Comparison of ENCODE assay signal across 10 mouse cellular contexts in the genomic region with DNA sequence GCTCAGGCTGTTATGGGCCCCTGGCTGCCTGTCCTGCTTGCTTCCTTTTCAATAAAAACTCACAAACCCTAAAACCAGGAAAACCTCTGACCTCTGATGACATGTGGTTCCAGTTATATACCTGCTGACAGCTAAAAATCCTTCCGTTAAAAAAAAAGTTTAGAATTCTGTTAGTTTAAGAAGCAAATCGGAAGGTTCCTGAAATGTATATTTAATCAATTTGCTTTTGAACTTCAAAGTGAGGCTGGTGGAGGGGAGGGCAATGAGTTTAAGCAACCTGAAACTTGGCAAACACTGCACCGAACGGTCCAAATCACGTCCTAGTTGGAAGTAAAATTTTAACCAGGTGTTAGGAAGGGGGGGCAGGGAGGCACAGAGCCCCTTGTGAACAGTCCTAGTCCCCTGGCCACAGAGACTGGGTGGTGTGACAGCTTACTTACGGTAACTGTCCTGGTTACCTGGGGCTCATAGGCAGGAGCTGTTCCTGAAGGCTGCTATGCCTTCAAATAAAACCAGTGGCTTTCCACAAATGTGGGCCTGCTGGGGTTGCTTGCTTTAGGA. TPM values are rescaled to one million over a fixed set of nuclear protein-coding genes. Genes with fewer than 3 reads are reported as not detected.
A peak's percentile ranks its signal among the peaks of the same experiment; 100 is the strongest.
DNase-seq lines count a peak whose midpoint lies in the region; ATAC-seq and TF ChIP-seq lines count a peak whose summit lies in the region.
"Had no signal": no experiment of that assay in that cellular context is flagged by ENCODE, and none has a peak within 500 bp of the region (broad histone marks: within the 10 kb centered on the region; RNA-seq: fewer than 3 reads in every experiment).

No protein-coding gene starts in this region.

- H3K27me3 ChIP-seq in heart, embryonic 16.5 days (ENCODE audit: control insufficient read depth, insufficient read depth, low read length) = no peaks in the 10 kb centered on the region
- no peaks in the 10 kb centered on the region for H3K27me3 ChIP-seq in heart, adult 2 months (ENCODE audit: control insufficient read depth, insufficient read depth, low read length)
- no peaks in the 10 kb centered on the region; the same call in 1 of the 2 replicates for H3K27me3 ChIP-seq in embryonic facial prominence, embryonic 13.5 days
- no peaks in the 10 kb centered on the region for H3K27me3 ChIP-seq in kidney, adult 2 months (replicated peaks; ENCODE audit: control insufficient read depth, insufficient read depth, low read length)
- no peaks in the 10 kb centered on the region for H3K27me3 ChIP-seq in liver, embryonic 13.5 days

- TF ChIP-seq POLR2A in heart, adult 2 months (IDR thresholded peaks at IDR 0.05; ENCODE audit: insufficient read depth, low read depth, low read length) = no peak
- no peak for TF ChIP-seq POLR2A in kidney, adult 2 months (IDR thresholded peaks at IDR 0.05; ENCODE audit: low read depth, low read length)

- H3K4me1 ChIP-seq in heart, embryonic 16.5 days (ENCODE audit: control insufficient read depth, insufficient read depth, low read length) = peaks cover 88% of the 10 kb centered on the region
- peaks cover 51% of the 10 kb centered on the region for H3K4me1 ChIP-seq in heart, adult 2 months (ENCODE audit: control insufficient read depth, insufficient read depth, low read length)
- H3K4me1 ChIP-seq in embryonic facial prominence, embryonic 13.5 days = peaks cover 86% of the 10 kb centered on the region
- H3K4me1 ChIP-seq in kidney, adult 2 months (ENCODE audit: control insufficient read depth, insufficient read depth, low read length) = peaks cover 89% of the 10 kb centered on the region
- H3K4me1 ChIP-seq in liver, embryonic 13.5 days (replicated peaks) = peaks cover 100% of the 10 kb centered on the region

- ATAC-seq in heart, embryonic 16.5 days (replicated peaks; ENCODE audit: extremely low read depth, insufficient read depth, low FRiP score) = no peak
- ATAC-seq in embryonic facial prominence, embryonic 13.5 days (ENCODE audit: insufficient number of reproducible peaks, insufficient read depth, low FRiP score, low TSS enrichment, low read depth) = no peak
- peak; percentile 15; the same call in 1 of the 2 replicates for ATAC-seq in liver, embryonic 13.5 days (ENCODE audit: low read depth)

- TF ChIP-seq CTCF in heart, adult 2 months (IDR thresholded peaks at IDR 0.05) = no peak
- TF ChIP-seq CTCF in kidney, adult 2 months (conservative IDR thresholded peaks at IDR 0.05; ENCODE audit: insufficient read depth, insufficient read length, low read depth, low read length) = no peak

- no peak for TF ChIP-seq EP300 in heart, adult 2 months (IDR thresholded peaks at IDR 0.05; ENCODE audit: insufficient read depth, low read depth, low read length)

- peak overlapping the region; percentile 96 for H3K27ac ChIP-seq in heart, embryonic 16.5 days (ENCODE audit: low read length)
- no peak overlapping the region; the same call in 1 of the 2 replicates for H3K27ac ChIP-seq in heart, adult 2 months
- H3K27ac ChIP-seq in embryonic facial prominence, embryonic 13.5 days = peak overlapping the region; percentile 72; the same call in 1 of the 2 replicates
- peak overlapping the region; percentile 72 for H3K27ac ChIP-seq in kidney, adult 2 months (ENCODE audit: insufficient read depth, low read depth, low read length)
- H3K27ac ChIP-seq in liver, embryonic 13.5 days = peak overlapping the region; percentile 81

- no peak overlapping the region for H3K4me3 ChIP-seq in heart, embryonic 16.5 days (ENCODE audit: low read length)
- no peak overlapping the region for H3K4me3 ChIP-seq in heart, adult 2 months
- no peak overlapping the region for H3K4me3 ChIP-seq in embryonic facial prominence, embryonic 13.5 days
- no peak overlapping the region for H3K4me3 ChIP-seq in kidney, adult 2 months (ENCODE audit: insufficient read depth, low read depth, low read length)
- no peak overlapping the region for H3K4me3 ChIP-seq in liver, embryonic 13.5 days (replicated peaks)

- H3K79me2 ChIP-seq in heart, adult 2 months (replicated peaks; ENCODE audit: control insufficient read depth, insufficient read depth, low read length) = no peaks in the 10 kb centered on the region

- peaks cover 8% of the 10 kb centered on the region; the same call in 1 of the 2 replicates for H3K36me3 ChIP-seq in heart, embryonic 16.5 days (ENCODE audit: control insufficient read depth, insufficient read depth)
- H3K36me3 ChIP-seq in heart, adult 2 months (ENCODE audit: control insufficient read depth, insufficient read depth, low read length) = peaks cover 8% of the 10 kb centered on the region
- H3K36me3 ChIP-seq in embryonic facial prominence, embryonic 13.5 days = peaks cover 16% of the 10 kb centered on the region
- H3K36me3 ChIP-seq in kidney, adult 2 months (ENCODE audit: control insufficient read depth, insufficient read depth, low read length) = peaks cover 1% of the 10 kb centered on the region; the same call in 1 of the 2 replicates
- H3K36me3 ChIP-seq in liver, embryonic 13.5 days = peaks cover 27% of the 10 kb centered on the region

- no peak overlapping the region for H3K4me2 ChIP-seq in heart, embryonic 16.5 days (ENCODE audit: low read depth, low read length)
- 0 out of 2 replicates have a peak overlapping the region, but pooled peaks have one; percentile 28 for H3K4me2 ChIP-seq in embryonic facial prominence, embryonic 13.5 days
- peak overlapping the region; percentile 59 for H3K4me2 ChIP-seq in liver, embryonic 13.5 days

- peak overlapping the region; percentile 8 for H3K9ac ChIP-seq in heart, embryonic 16.5 days (ENCODE audit: low read length)
- no peak overlapping the region for H3K9ac ChIP-seq in heart, adult 2 months (ENCODE audit: low read depth, low read length)
- H3K9ac ChIP-seq in embryonic facial prominence, embryonic 13.5 days = no peak overlapping the region
- peak overlapping the region; percentile 52; the same call in 1 of the 2 replicates for H3K9ac ChIP-seq in liver, embryonic 13.5 days

- no peak for DNase-seq in heart, adult 2 months
- DNase-seq in kidney, adult 2 months = peak; percentile 91
- no peak for DNase-seq in liver, embryonic 13.5 days
- DNase-seq in spleen, postnatal 10 days (ENCODE audit: low spot score in 2 of 2) = no peak
- DNase-seq in right cerebral cortex, postnatal 25 days = no peak
- DNase-seq in left cerebral cortex, postnatal 36 days (ENCODE audit: low spot score in 2 of 2) = no peak
- DNase-seq: adrenal gland, postnatal 10 days; cerebellum, adult 9-10 months had no signal

- intact Hi-C loops in heart, adult 2 months (cut with DNase I) = loop anchor here (5.0 kb wide), 1 partner anchor 36 kb away; no protein-coding TSS in a partner anchor
- intact Hi-C loops in left cerebral cortex, postnatal 36 days (cut with DNase I) = no loop called here

- H3K9me3 ChIP-seq in heart, embryonic 16.5 days (replicated peaks; ENCODE audit: control insufficient read depth, low read length) = no peaks in the 10 kb centered on the region
- no peaks in the 10 kb centered on the region for H3K9me3 ChIP-seq in embryonic facial prominence, embryonic 13.5 days
- H3K9me3 ChIP-seq in liver, embryonic 13.5 days (replicated peaks) = no peaks in the 10 kb centered on the region

- WGBS in heart, embryonic 16.5 days = 52% methylated on average over 6 of the region's 6 CpGs
- WGBS in heart, adult 2 months = 61% methylated on average over 6 of the region's 6 CpGs
- WGBS in embryonic facial prominence, embryonic 13.5 days = 13% methylated on average over 6 of the region's 6 CpGs
- WGBS in kidney, adult 2 months = 32% methylated on average over 6 of the region's 6 CpGs
- WGBS in liver, embryonic 13.5 days (ENCODE audit: insufficient replicate concordance) = 59% methylated on average over 6 of the region's 6 CpGs

RNA-seq across cellular contexts. Expression of a gene that starts 41.1 kb away (rescaled TPM):
- polyA plus RNA-seq in heart, embryonic 16.5 days (2015; fragmentation: Nextera tagmentation; extraction: Ambion mirVana) = 7.6 and 9.2 TPM in 2 replicates
- total RNA-seq in heart, adult 2 months (2021) = 10 to 100 TPM; 27.2 to 43.0 TPM
- polyA plus RNA-seq in heart, adult 2 months (2012; rRNA removed) = 19.2 and 19.4 TPM in 2 replicates
- 3.8 and 4.2 TPM in 2 replicates for polyA plus RNA-seq in embryonic facial prominence, embryonic 13.5 days (2015; fragmentation: Nextera tagmentation; extraction: Ambion mirVana)
- polyA plus RNA-seq in kidney, adult 2 months (2012; rRNA removed) = 57.1 and 59.4 TPM in 2 replicates
- 2.3 and 3.0 TPM in 2 replicates for polyA plus RNA-seq in liver, embryonic 13.5 days (2015; fragmentation: Nextera tagmentation; extraction: Ambion mirVana)
- 10 to 100 TPM; 11.5 to 14.5 TPM for total RNA-seq in left cerebral cortex, postnatal 36 days (2021)

Comparison
In these comparisons a context has a peak if more than half of its experiments do, and no peak if none do; other contexts are left out.
1. H3K9ac ChIP-seq: peak in heart, embryonic 16.5 days (single experiment) and liver, embryonic 13.5 days (single experiment); none in heart, adult 2 months (single experiment) and embryonic facial prominence, embryonic 13.5 days (single experiment).